Mouse (Mus musculus): ENCODE measurements around the gene Adcy1. TPM values are rescaled to one million over a fixed set of nuclear protein-coding genes. Genes with fewer than 3 reads are reported as not detected.

Gene Adcy1
- polyA plus RNA-seq, 1 experiment = not detected

DNA sequence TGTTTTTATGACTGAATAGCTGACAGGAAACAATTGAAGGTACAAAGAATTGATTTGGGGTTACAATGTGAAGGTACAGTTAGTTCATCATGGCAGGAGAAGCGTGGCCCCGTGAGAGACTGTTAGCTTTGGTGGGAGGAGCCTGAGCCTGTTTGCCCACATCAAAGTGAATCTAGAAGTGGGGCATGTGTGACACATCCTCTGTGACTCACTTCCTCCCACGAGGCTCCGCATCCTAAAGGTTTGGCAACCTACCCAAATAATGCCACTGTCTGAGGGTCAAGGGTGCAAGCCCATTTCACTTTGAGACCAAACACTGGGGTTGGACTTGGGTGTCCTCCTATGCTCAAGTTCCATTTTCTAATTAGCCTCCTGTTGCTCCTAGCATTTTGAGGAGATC lies 81.9 kb downstream of the Adcy1 start:
- no peak overlapping the region for H3K27ac ChIP-seq (ENCODE audit: insufficient read depth, low read depth, low read length)
- no peaks in the 10 kb centered on the region for H3K4me1 ChIP-seq (ENCODE audit: control insufficient read depth, insufficient read depth, low read length)
- H3K4me3 ChIP-seq (ENCODE audit: insufficient read depth, low read length) = no peak overlapping the region
- TF ChIP-seq CTCF (IDR thresholded peaks at IDR 0.05; ENCODE audit: low read depth, low read length) = no peak
- TF ChIP-seq POLR2A (IDR thresholded peaks at IDR 0.05; ENCODE audit: borderline replicate concordance, low read depth, low read length) = no peak

DNA sequence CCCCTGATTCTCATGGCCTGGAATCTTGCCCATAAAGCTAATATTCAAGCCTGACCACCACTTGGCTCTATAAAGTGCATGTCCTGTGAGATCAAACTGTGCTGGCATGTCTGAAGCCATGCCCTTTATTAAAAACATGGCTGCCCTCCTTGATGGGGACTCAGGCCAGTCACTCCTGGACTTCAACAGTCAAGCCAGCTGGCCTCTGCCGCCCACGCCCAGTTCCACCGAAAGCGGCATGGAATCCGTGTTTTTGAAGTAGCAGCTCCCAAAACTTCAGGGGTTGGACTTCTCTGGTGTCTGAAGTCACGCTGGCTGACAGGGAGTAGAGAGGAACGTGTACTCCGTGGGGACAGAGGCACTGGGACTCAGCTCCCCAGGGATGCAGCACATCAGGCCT lies 84.2 kb downstream of the Adcy1 start:
- Histone ChIP-seq H3K4me1 (ENCODE audit: control insufficient read depth, insufficient read depth, low read length) (no peaks in the 10 kb centered on the region), H3K27ac (ENCODE audit: insufficient read depth, low read depth, low read length) (no peak overlapping the region), H3K4me3 (ENCODE audit: insufficient read depth, low read length) (no peak overlapping the region)
- no peak for TF ChIP-seq CTCF (IDR thresholded peaks at IDR 0.05; ENCODE audit: low read depth, low read length)
- no peak for TF ChIP-seq POLR2A (IDR thresholded peaks at IDR 0.05; ENCODE audit: borderline replicate concordance, low read depth, low read length)

DNA sequence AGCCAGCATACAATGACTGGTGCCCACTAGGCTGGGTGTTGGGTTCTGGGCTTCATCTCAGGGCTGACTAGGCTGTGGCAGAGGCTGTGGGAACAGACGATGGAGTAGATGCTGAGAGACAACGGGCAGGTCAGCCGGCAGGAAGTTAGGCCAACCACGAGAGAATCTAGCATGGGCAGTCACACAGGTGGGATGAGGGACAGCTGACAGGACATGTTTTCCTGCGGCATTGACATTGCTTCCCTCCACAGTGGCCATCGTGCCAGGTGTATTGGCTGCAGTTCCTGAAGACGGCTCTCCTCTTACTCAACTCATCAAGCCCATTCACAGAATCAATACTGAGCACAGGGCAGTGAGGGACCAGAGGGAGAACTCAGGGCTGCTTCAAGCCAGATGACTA lies 84.7 kb downstream of the Adcy1 start:
- Histone ChIP-seq H3K27ac (ENCODE audit: insufficient read depth, low read depth, low read length) (no peak overlapping the region), H3K4me1 (ENCODE audit: control insufficient read depth, insufficient read depth, low read length) (no peaks in the 10 kb centered on the region), H3K4me3 (ENCODE audit: insufficient read depth, low read length) (no peak overlapping the region)
- TF ChIP-seq POLR2A (IDR thresholded peaks at IDR 0.05; ENCODE audit: borderline replicate concordance, low read depth, low read length) (no peak), CTCF (IDR thresholded peaks at IDR 0.05; ENCODE audit: low read depth, low read length) (no peak)

DNA sequence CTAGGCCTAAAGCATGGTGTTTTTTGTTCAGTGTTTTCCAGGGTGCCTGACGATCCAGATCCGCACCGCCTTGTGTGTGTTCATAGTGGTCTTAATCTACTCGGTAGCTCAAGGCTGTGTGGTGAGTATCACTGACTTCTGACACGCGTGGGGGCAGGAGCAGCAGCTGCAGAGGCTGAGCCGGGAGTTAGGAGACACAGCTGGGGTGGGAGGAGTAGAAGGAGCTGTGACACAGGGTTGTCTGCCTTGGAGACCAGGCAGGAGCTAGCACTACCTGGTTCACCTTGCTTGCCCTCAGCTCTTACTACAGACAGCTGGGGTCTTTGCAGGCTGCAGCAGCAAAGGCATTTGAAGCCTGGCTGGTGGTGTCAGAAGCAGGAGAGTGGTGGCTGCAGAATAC lies 86.2 kb downstream of the Adcy1 start:
- Histone ChIP-seq H3K4me1 (ENCODE audit: control insufficient read depth, insufficient read depth, low read length) (no peaks in the 10 kb centered on the region), H3K27ac (ENCODE audit: insufficient read depth, low read depth, low read length) (no peak overlapping the region), H3K4me3 (ENCODE audit: insufficient read depth, low read length) (no peak overlapping the region)
- no peak for TF ChIP-seq CTCF (IDR thresholded peaks at IDR 0.05; ENCODE audit: low read depth, low read length)

- Histone ChIP-seq H3K4me3 (ENCODE audit: insufficient read depth, low read length) (no peak overlapping the region), H3K4me1 (ENCODE audit: control insufficient read depth, insufficient read depth, low read length) (no peaks in the 10 kb centered on the region), H3K27ac (ENCODE audit: insufficient read depth, low read depth, low read length) (no peak overlapping the region)
- TF ChIP-seq POLR2A (IDR thresholded peaks at IDR 0.05; ENCODE audit: borderline replicate concordance, low read depth, low read length) = no peak
- TF ChIP-seq CTCF (IDR thresholded peaks at IDR 0.05; ENCODE audit: low read depth, low read length) = no peak
Measured at GRCm38 (mm10) chr11:7150511-7150910, 87.2 kb downstream of the Adcy1 start.

DNA sequence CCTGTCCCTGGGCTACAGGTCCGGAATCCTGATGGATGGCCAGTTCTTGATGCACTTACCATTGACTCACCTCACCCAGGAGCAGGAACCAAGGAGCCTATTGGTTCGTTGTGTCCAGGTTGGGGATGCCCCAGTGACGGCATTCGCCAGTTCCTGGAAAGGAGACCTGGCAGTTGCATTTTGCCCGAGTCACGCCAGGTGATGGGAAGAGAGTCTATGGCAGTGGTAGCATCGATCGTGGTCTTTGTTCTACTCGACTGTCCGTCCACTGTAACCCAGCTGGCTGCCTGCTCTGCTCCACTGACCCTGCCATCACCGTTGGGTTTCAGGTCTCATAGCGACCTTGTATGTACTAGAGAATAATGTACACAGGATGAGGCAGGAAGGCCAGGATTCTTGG lies 89.1 kb downstream of the Adcy1 start:
- TF ChIP-seq CTCF (IDR thresholded peaks at IDR 0.05; ENCODE audit: low read depth, low read length) = no peak
- no peak for TF ChIP-seq POLR2A (IDR thresholded peaks at IDR 0.05; ENCODE audit: borderline replicate concordance, low read depth, low read length)
- Histone ChIP-seq H3K4me3 (ENCODE audit: insufficient read depth, low read length) (no peak overlapping the region), H3K4me1 (ENCODE audit: control insufficient read depth, insufficient read depth, low read length) (no peaks in the 10 kb centered on the region), H3K27ac (ENCODE audit: insufficient read depth, low read depth, low read length) (no peak overlapping the region)

- Histone ChIP-seq H3K27ac (ENCODE audit: insufficient read depth, low read depth, low read length) (no peak overlapping the region), H3K4me1 (ENCODE audit: control insufficient read depth, insufficient read depth, low read length) (no peaks in the 10 kb centered on the region), H3K4me3 (ENCODE audit: insufficient read depth, low read length) (no peak overlapping the region)
- no peak for TF ChIP-seq POLR2A (IDR thresholded peaks at IDR 0.05; ENCODE audit: borderline replicate concordance, low read depth, low read length)
- TF ChIP-seq CTCF (IDR thresholded peaks at IDR 0.05; ENCODE audit: low read depth, low read length) = no peak
Measured at GRCm38 (mm10) chr11:7153081-7153480, 89.8 kb downstream of the Adcy1 start.

GRCm38 (mm10) chr11:7156427-7156826 lies 93.1 kb downstream of the Adcy1 start:
- Histone ChIP-seq H3K27ac (ENCODE audit: insufficient read depth, low read depth, low read length) (no peak overlapping the region), H3K4me1 (ENCODE audit: control insufficient read depth, insufficient read depth, low read length) (no peaks in the 10 kb centered on the region), H3K4me3 (ENCODE audit: insufficient read depth, low read length) (no peak overlapping the region)
- no peak for TF ChIP-seq POLR2A (IDR thresholded peaks at IDR 0.05; ENCODE audit: borderline replicate concordance, low read depth, low read length)
- no peak for TF ChIP-seq CTCF (IDR thresholded peaks at IDR 0.05; ENCODE audit: low read depth, low read length)

- no peak overlapping the region for H3K4me3 ChIP-seq (ENCODE audit: insufficient read depth, low read length)
- TF ChIP-seq POLR2A (IDR thresholded peaks at IDR 0.05; ENCODE audit: borderline replicate concordance, low read depth, low read length) = no peak
- TF ChIP-seq CTCF (IDR thresholded peaks at IDR 0.05; ENCODE audit: low read depth, low read length) = no peak
- no peak overlapping the region for H3K27ac ChIP-seq (ENCODE audit: insufficient read depth, low read depth, low read length)
Measured at GRCm38 (mm10) chr11:7158196-7158595, 94.9 kb downstream of the Adcy1 start.

DNA sequence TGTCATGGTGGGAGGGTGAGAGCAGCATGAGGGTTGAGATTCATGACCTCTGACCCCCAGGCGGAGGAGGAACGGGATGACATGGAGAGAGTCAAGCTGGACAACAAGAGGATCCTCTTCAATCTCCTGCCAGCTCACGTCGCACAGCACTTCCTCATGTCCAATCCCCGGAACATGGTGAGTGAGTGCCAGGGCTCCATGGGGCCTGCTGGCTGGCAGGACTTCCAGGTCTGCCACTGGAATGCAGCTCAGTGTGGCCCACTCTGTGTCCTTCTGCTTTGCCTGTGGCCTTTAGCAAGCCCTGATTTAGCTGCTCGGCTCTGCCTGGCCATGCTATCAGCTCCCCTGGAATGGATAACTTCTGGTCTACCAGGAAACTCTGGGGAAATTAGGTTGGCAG lies 96.9 kb downstream of the Adcy1 start:
- no peak overlapping the region for H3K4me3 ChIP-seq (ENCODE audit: insufficient read depth, low read length)
- no peaks in the 10 kb centered on the region for H3K4me1 ChIP-seq (ENCODE audit: control insufficient read depth, insufficient read depth, low read length)
- TF ChIP-seq CTCF (IDR thresholded peaks at IDR 0.05; ENCODE audit: low read depth, low read length) (no peak), POLR2A (IDR thresholded peaks at IDR 0.05; ENCODE audit: borderline replicate concordance, low read depth, low read length) (no peak)
- H3K27ac ChIP-seq (ENCODE audit: insufficient read depth, low read depth, low read length) = no peak overlapping the region

More at GRCm38 (mm10) chr11:7158196-7158595, 94.9 kb downstream of the Adcy1 start:
- H3K4me1 ChIP-seq (ENCODE audit: control insufficient read depth, insufficient read depth, low read length) = no peaks in the 10 kb centered on the region

GRCm38 (mm10) chr11:7160637-7161101 lies 97.4 kb downstream of the Adcy1 start:
- H3K4me3 ChIP-seq (ENCODE audit: insufficient read depth, low read length) = no peak overlapping the region
- no peaks in the 10 kb centered on the region for H3K4me1 ChIP-seq (ENCODE audit: control insufficient read depth, insufficient read depth, low read length)
- H3K27ac ChIP-seq (ENCODE audit: insufficient read depth, low read depth, low read length) = no peak overlapping the region
- TF ChIP-seq CTCF (IDR thresholded peaks at IDR 0.05; ENCODE audit: low read depth, low read length) (no peak), POLR2A (IDR thresholded peaks at IDR 0.05; ENCODE audit: borderline replicate concordance, low read depth, low read length) (no peak)

All from bone marrow macrophage, adult 2 months (primary cell).